Mouse (Mus musculus): Measurements from ENCODE around the gene Mfap5. TPM values are rescaled to one million over a fixed set of nuclear protein-coding genes. Genes with fewer than 3 reads are reported as not detected.
A peak's percentile ranks its signal among the peaks of the same experiment; 100 is the strongest.
"Not testable (repeated sequence)": the region's sequence is repeated elsewhere in the genome, so short reads cannot be mapped to it uniquely, and the experiment has no call there.

Gene Mfap5
- total RNA-seq (2021), result 10 to 100 TPM; 18.1 to 19.6 TPM
- long read RNA-seq, experiment 1, transcript Mfap5-207 (10 exons, 1,506 nt), result major isoform, 14 of 18 reads
- long read RNA-seq, experiment 1, partial matches to known transcripts, result 4 of 18 reads
- long read RNA-seq, experiment 1, other reads (novel, unspliced or antisense), result 0 of 18 reads
- long read RNA-seq, experiment 2, transcript Mfap5-207 (10 exons, 1,506 nt), result major isoform, 9 of 15 reads
- long read RNA-seq, experiment 2, partial matches to known transcripts, result 2 of 15 reads
- long read RNA-seq, experiment 2, other reads (novel, unspliced or antisense), result 4 of 15 reads

GRCm38 (mm10) chr6:122505545-122505944, at the start of gene Mfap5:
Mfap5 (plus strand) TSS chr6:122505845.
- DNase-seq, result no peak

- DNase-seq, result no peak
Measured at GRCm38 (mm10) chr6:122458946-122459693, 46.5 kb upstream of the Mfap5 start.

GRCm38 (mm10) chr6:122466092-122466713, 39.4 kb upstream of the Mfap5 start:
- DNase-seq, result no peak

- DNase-seq, result no peak
Measured at GRCm38 (mm10) chr6:122469030-122469640, 36.5 kb upstream of the Mfap5 start.

- no peak for DNase-seq
Measured at GRCm38 (mm10) chr6:122470240-122470639, 35.4 kb upstream of the Mfap5 start.

- not testable (repeated sequence) for DNase-seq
Measured at GRCm38 (mm10) chr6:122471461-122471860, 34.2 kb upstream of the Mfap5 start.

GRCm38 (mm10) chr6:122478062-122478461, 27.6 kb upstream of the Mfap5 start:
- no peak for DNase-seq

- no peak for DNase-seq
Measured at GRCm38 (mm10) chr6:122485401-122486296, 20.0 kb upstream of the Mfap5 start.

GRCm38 (mm10) chr6:122486297-122487117, 19.1 kb upstream of the Mfap5 start:
- no peak for DNase-seq

- no peak for DNase-seq
Measured at GRCm38 (mm10) chr6:122490929-122491512, 14.6 kb upstream of the Mfap5 start.

GRCm38 (mm10) chr6:122491557-122491956, 14.1 kb upstream of the Mfap5 start:
- peak; percentile 77 to 85 for DNase-seq

GRCm38 (mm10) chr6:122492479-122492878, 13.2 kb upstream of the Mfap5 start:
- no peak for DNase-seq

GRCm38 (mm10) chr6:122493799-122494472, 11.7 kb upstream of the Mfap5 start:
- no peak for DNase-seq

GRCm38 (mm10) chr6:122495082-122495881, 10.4 kb upstream of the Mfap5 start:
- DNase-seq, result peak; percentile 45 to 53

GRCm38 (mm10) chr6:122496501-122496900, 9.1 kb upstream of the Mfap5 start:
- DNase-seq, result peak in 1 of 2 experiments; percentile 65

GRCm38 (mm10) chr6:122498661-122499060, 7.0 kb upstream of the Mfap5 start, which contains the start of gene Rimklb:
Rimklb (minus strand) TSS chr6:122498761.
- no peak for DNase-seq

- no peak for DNase-seq
Measured at GRCm38 (mm10) chr6:122505041-122505440, 604 bp upstream of the Mfap5 start.

GRCm38 (mm10) chr6:122508494-122508893, 2.8 kb downstream of the Mfap5 start:
- DNase-seq, result peak; percentile 83 to 91

All from heart, adult 18-20 months (tissue).